21 mouse cellular contexts compared by ENCODE assay signal in the genomic region with DNA sequence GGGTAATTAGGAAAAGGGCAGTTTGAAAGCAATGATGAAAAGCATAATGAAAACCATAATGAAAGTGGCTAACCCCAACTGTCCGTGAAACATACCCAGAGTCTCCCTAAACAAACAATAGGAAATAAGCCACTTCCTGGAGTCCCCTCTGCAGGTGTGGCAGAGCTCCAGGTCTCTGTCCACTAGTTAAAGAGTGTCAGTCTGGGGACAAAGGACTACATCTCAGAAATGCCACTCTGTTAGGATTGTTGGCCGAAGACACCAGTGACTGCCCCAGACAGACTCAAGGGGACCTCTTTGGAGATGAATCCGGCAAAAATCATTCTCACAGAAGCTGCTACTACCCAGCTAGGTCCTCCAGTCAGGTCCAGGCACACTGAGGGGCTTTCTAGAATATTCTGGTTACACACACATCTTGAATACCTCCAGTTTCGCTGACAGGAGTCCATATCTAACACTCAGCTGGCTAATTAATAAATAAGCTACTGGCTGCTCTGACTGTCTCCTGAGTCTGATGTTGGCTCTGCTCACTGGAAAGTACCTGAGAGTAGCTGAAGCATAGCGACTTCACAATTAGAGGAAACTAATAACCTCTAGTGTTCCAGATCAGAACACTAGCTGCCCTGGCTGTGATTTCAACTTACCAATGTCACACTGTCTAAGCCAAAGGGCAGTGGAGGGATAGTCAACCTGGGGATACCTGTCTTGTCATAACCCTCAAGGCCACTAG. TPM values are rescaled to one million over a fixed set of nuclear protein-coding genes. Genes with fewer than 3 reads are reported as not detected.
DNase-seq lines count a peak whose midpoint lies in the region; ATAC-seq and TF ChIP-seq lines count a peak whose summit lies in the region.
"Had no signal": no experiment of that assay in that cellular context is flagged by ENCODE, and none has a peak within 500 bp of the region (broad histone marks: within the 10 kb centered on the region; RNA-seq: fewer than 3 reads in every experiment).

No protein-coding gene starts in this region.

- 0 out of 2 replicates have a peak, but pooled peaks cover 4% of the 10 kb centered on the region for H3K4me1 ChIP-seq in kidney, embryonic 14.5 days (ENCODE audit: control insufficient read depth, insufficient read depth, low read length)
- peaks cover 12% of the 10 kb centered on the region for H3K4me1 ChIP-seq in kidney, embryonic 15.5 days
- no peaks in the 10 kb centered on the region for H3K4me1 ChIP-seq in kidney, postnatal 0 days (replicated peaks; ENCODE audit: insufficient read depth, low read length)
- H3K4me1 ChIP-seq in intestine, embryonic 16.5 days (ENCODE audit: control insufficient read depth, insufficient read depth, low read length): no peaks in the 10 kb centered on the region
- H3K4me1 ChIP-seq: forebrain, embryonic 13.5 days had no signal

- no peaks in the 10 kb centered on the region for H3K36me3 ChIP-seq in kidney, embryonic 14.5 days (ENCODE audit: control insufficient read depth, insufficient read depth, low read length)
- H3K36me3 ChIP-seq in kidney, embryonic 15.5 days: no peaks in the 10 kb centered on the region
- no peaks in the 10 kb centered on the region for H3K36me3 ChIP-seq in kidney, postnatal 0 days (ENCODE audit: insufficient read depth, low read length)
- H3K36me3 ChIP-seq in intestine, embryonic 16.5 days (ENCODE audit: control insufficient read depth, insufficient read depth, low read length): no peaks in the 10 kb centered on the region
- H3K36me3 ChIP-seq: forebrain, embryonic 10.5 days; heart, embryonic 13.5 days; hindbrain, embryonic 12.5 days; hindbrain, embryonic 15.5 days had no signal

- 84% methylated on average over 5 of the region's 5 CpGs for WGBS in kidney, embryonic 14.5 days
- 74% methylated on average over 5 of the region's 5 CpGs for WGBS in kidney, embryonic 15.5 days
- 70% methylated on average over 5 of the region's 5 CpGs for WGBS in kidney, postnatal 0 days
- WGBS in intestine, embryonic 16.5 days: 87% methylated on average over 5 of the region's 5 CpGs

- no peak overlapping the region for H3K27ac ChIP-seq in kidney, embryonic 14.5 days (ENCODE audit: low read depth, low read length)
- no peak overlapping the region for H3K27ac ChIP-seq in kidney, embryonic 15.5 days
- H3K27ac ChIP-seq in kidney, postnatal 0 days: no peak overlapping the region
- H3K27ac ChIP-seq in intestine, embryonic 16.5 days (ENCODE audit: low read length): no peak overlapping the region
- H3K27ac ChIP-seq: forebrain, embryonic 10.5 days; forebrain, embryonic 13.5 days; heart, embryonic 13.5 days; hindbrain, embryonic 12.5 days; hindbrain, embryonic 15.5 days had no signal

- no peak for TF ChIP-seq CTCF in kidney, postnatal 0 days (IDR thresholded peaks at IDR 0.05; ENCODE audit: low read depth)

- DNase-seq in kidney, adult 11 months: peak; percentile 32
- DNase-seq in kidney, adult 8-10 months: peak; percentile 17 to 37
- DNase-seq in kidney, postnatal 0 days (ENCODE audit: low spot score): no peak
- DNase-seq in embryo, embryonic 10 days (ENCODE audit: low spot score): no peak
- DNase-seq: adrenal gland, adult 2 months; adrenal gland, postnatal 25 days; cerebellum, adult 11-12 months; cerebellum, adult 8-10 months; cerebellum, postnatal 10 days; cerebellum, postnatal 36 days; gastrocnemius, postnatal 10 days; gastrocnemius, postnatal 36 days; heart, postnatal 14 days had no signal

- no peak for ATAC-seq in kidney, embryonic 14.5 days (ENCODE audit: low FRiP score, low TSS enrichment)
- no peak for ATAC-seq in kidney, embryonic 15.5 days (replicated peaks; ENCODE audit: low FRiP score)
- ATAC-seq in kidney, postnatal 0 days (replicated peaks; ENCODE audit: low FRiP score, low read depth): peak; percentile 44; the same call in 1 of the 2 replicates
- ATAC-seq in intestine, embryonic 16.5 days: no peak

- no peak overlapping the region for H3K9ac ChIP-seq in kidney, embryonic 14.5 days (ENCODE audit: low read depth, low read length)
- H3K9ac ChIP-seq in kidney, embryonic 15.5 days: no peak overlapping the region
- no peak overlapping the region for H3K9ac ChIP-seq in kidney, postnatal 0 days (ENCODE audit: low read depth, low read length)
- no peak overlapping the region for H3K9ac ChIP-seq in intestine, embryonic 16.5 days (ENCODE audit: low read depth, low read length)
- H3K9ac ChIP-seq: forebrain, embryonic 13.5 days; heart, embryonic 13.5 days; hindbrain, embryonic 12.5 days; hindbrain, embryonic 15.5 days had no signal

- no peak overlapping the region for H3K4me3 ChIP-seq in kidney, embryonic 14.5 days (ENCODE audit: low read length)
- no peak overlapping the region for H3K4me3 ChIP-seq in kidney, embryonic 15.5 days (replicated peaks)
- no peak overlapping the region for H3K4me3 ChIP-seq in kidney, postnatal 0 days (replicated peaks; ENCODE audit: low read depth, low read length)
- no peak overlapping the region for H3K4me3 ChIP-seq in intestine, embryonic 16.5 days (ENCODE audit: low read length)
- H3K4me3 ChIP-seq: forebrain, embryonic 10.5 days; forebrain, embryonic 13.5 days; heart, embryonic 13.5 days; hindbrain, embryonic 12.5 days; hindbrain, embryonic 15.5 days had no signal

- no peak overlapping the region for H3K4me2 ChIP-seq in kidney, embryonic 14.5 days (replicated peaks; ENCODE audit: low read depth, low read length)
- H3K4me2 ChIP-seq in kidney, embryonic 15.5 days: no peak overlapping the region
- no peak overlapping the region for H3K4me2 ChIP-seq in kidney, postnatal 0 days (ENCODE audit: low read length)
- H3K4me2 ChIP-seq in intestine, embryonic 16.5 days (ENCODE audit: low read depth, low read length): no peak overlapping the region
- H3K4me2 ChIP-seq: forebrain, embryonic 13.5 days; heart, embryonic 13.5 days; hindbrain, embryonic 12.5 days; hindbrain, embryonic 15.5 days had no signal

- no peaks in the 10 kb centered on the region for H3K9me3 ChIP-seq in kidney, embryonic 14.5 days (ENCODE audit: control insufficient read depth, low read length)
- no peaks in the 10 kb centered on the region for H3K9me3 ChIP-seq in kidney, embryonic 15.5 days (replicated peaks)
- no peaks in the 10 kb centered on the region for H3K9me3 ChIP-seq in kidney, postnatal 0 days (replicated peaks; ENCODE audit: low read length)
- no peaks in the 10 kb centered on the region for H3K9me3 ChIP-seq in intestine, embryonic 16.5 days (ENCODE audit: control insufficient read depth, low read length)
- H3K9me3 ChIP-seq: forebrain, embryonic 10.5 days; forebrain, embryonic 13.5 days; heart, embryonic 13.5 days; hindbrain, embryonic 12.5 days; hindbrain, embryonic 15.5 days had no signal

- H3K27me3 ChIP-seq in kidney, embryonic 14.5 days (ENCODE audit: control insufficient read depth, insufficient read depth, low read length): no peaks in the 10 kb centered on the region
- H3K27me3 ChIP-seq in kidney, embryonic 15.5 days: no peaks in the 10 kb centered on the region
- no peaks in the 10 kb centered on the region for H3K27me3 ChIP-seq in kidney, postnatal 0 days (ENCODE audit: insufficient read depth, low read length)
- H3K27me3 ChIP-seq in intestine, embryonic 16.5 days (replicated peaks; ENCODE audit: control insufficient read depth, insufficient read depth, low read length): no peaks in the 10 kb centered on the region
- H3K27me3 ChIP-seq: forebrain, embryonic 13.5 days; heart, embryonic 13.5 days; hindbrain, embryonic 12.5 days; hindbrain, embryonic 15.5 days had no signal

RNA-seq across cellular contexts. Expression of gene Ect2l, which starts 12.2 kb away (rescaled TPM):
- polyA plus RNA-seq in kidney, embryonic 14.5 days (2014; fragmentation: Nextera tagmentation; extraction: Ambion mirVana): 0.14 and 0.69 TPM in 2 replicates
- polyA plus RNA-seq in kidney, embryonic 15.5 days (2015; fragmentation: Nextera tagmentation; extraction: Ambion mirVana): 0.38 and 0.55 TPM in 2 replicates
- 0.17 and 0.19 TPM in 2 replicates for polyA plus RNA-seq in kidney, postnatal 0 days (2015; fragmentation: Nextera tagmentation; extraction: Ambion mirVana)
- polyA plus RNA-seq in intestine, embryonic 16.5 days (2015; fragmentation: Nextera tagmentation; extraction: Ambion mirVana): 0.21 TPM in 1 of 2 replicates, not detected in the other
- polyA plus RNA-seq: adrenal gland, adult 2 months; heart, embryonic 13.5 days had no signal

RNA-seq across cellular contexts. Expression of gene Ccdc28a, which starts 36.3 kb away (rescaled TPM):
- 13.0 and 16.6 TPM in 2 replicates for polyA plus RNA-seq in kidney, embryonic 14.5 days (2014; fragmentation: Nextera tagmentation; extraction: Ambion mirVana)
- polyA plus RNA-seq in kidney, embryonic 15.5 days (2015; fragmentation: Nextera tagmentation; extraction: Ambion mirVana): 14.4 and 16.1 TPM in 2 replicates
- polyA plus RNA-seq in kidney, postnatal 0 days (2015; fragmentation: Nextera tagmentation; extraction: Ambion mirVana): 16.5 and 19.3 TPM in 2 replicates
- polyA plus RNA-seq in intestine, embryonic 16.5 days (2015; fragmentation: Nextera tagmentation; extraction: Ambion mirVana): 28.3 and 29.6 TPM in 2 replicates

Comparison
In these comparisons a context has a peak if more than half of its experiments do, and no peak if none do; other contexts are left out.
1. DNase-seq: peak in kidney, adult 11 months (single experiment) and kidney, adult 8-10 months (2 of 2); none in kidney, postnatal 0 days (single experiment) and embryo, embryonic 10 days (single experiment).